In genomic region chr11:63046380-63046779, GRCm38 (mm10) we compare ENCODE assay signal across 14 mouse cellular contexts. TPM values are rescaled to one million over a fixed set of nuclear protein-coding genes. Genes with fewer than 3 reads are reported as not detected.
A peak's percentile ranks its signal among the peaks of the same experiment; 100 is the strongest.
DNase-seq lines count a peak whose midpoint lies in the region; ATAC-seq and TF ChIP-seq lines count a peak whose summit lies in the region.
"Had no signal": no experiment of that assay in that cellular context is flagged by ENCODE, and none has a peak within 500 bp of the region (broad histone marks: within the 10 kb centered on the region; RNA-seq: fewer than 3 reads in every experiment).

No protein-coding gene starts in this region.

- no peak overlapping the region for H3K4me3 ChIP-seq in lung, embryonic 16.5 days (ENCODE audit: low read length)
- H3K4me3 ChIP-seq in lung, adult 2 months (replicated peaks; ENCODE audit: extremely low read depth, low read depth, low read length), result no peak overlapping the region
- no peak overlapping the region for H3K4me3 ChIP-seq in stomach, embryonic 16.5 days (replicated peaks; ENCODE audit: low read length)
- no peak overlapping the region for H3K4me3 ChIP-seq in limb, embryonic 10.5 days
- H3K4me3 ChIP-seq: embryonic facial prominence, embryonic 13.5 days; intestine, embryonic 15.5 days had no signal

- H3K9me3 ChIP-seq in lung, embryonic 16.5 days (ENCODE audit: control insufficient read depth, low read length), result no peaks in the 10 kb centered on the region
- H3K9me3 ChIP-seq in stomach, embryonic 16.5 days (replicated peaks; ENCODE audit: control insufficient read depth, low read length), result no peaks in the 10 kb centered on the region
- H3K9me3 ChIP-seq in limb, embryonic 10.5 days (replicated peaks), result no peaks in the 10 kb centered on the region
- H3K9me3 ChIP-seq: embryonic facial prominence, embryonic 13.5 days; intestine, embryonic 15.5 days had no signal

- H3K27ac ChIP-seq in lung, embryonic 16.5 days (ENCODE audit: low read length), result no peak overlapping the region
- no peak overlapping the region for H3K27ac ChIP-seq in stomach, embryonic 16.5 days (ENCODE audit: low read length)
- no peak overlapping the region for H3K27ac ChIP-seq in limb, embryonic 10.5 days
- H3K27ac ChIP-seq: embryonic facial prominence, embryonic 13.5 days; intestine, embryonic 15.5 days had no signal

- no peak for TF ChIP-seq CTCF in lung, adult 2 months (IDR thresholded peaks at IDR 0.05; ENCODE audit: insufficient read depth, low read length)

- peak; percentile 7 for DNase-seq in heart, postnatal 25 days (ENCODE audit: low spot score)
- no peak for DNase-seq in heart, adult 8-10 months (ENCODE audit: low spot score)
- no peak for DNase-seq in lung, adult 2 months
- DNase-seq in lung, postnatal 4 days, result peak; percentile 33 to 53
- DNase-seq in left cerebral cortex, adult 11 months (ENCODE audit: low spot score), result no peak
- no peak for DNase-seq in limb, embryonic 10.5 days (ENCODE audit: low spot score)
- DNase-seq: thymus, adult 2 months had no signal

- 0 out of 2 replicates have a peak, but pooled peaks have one; percentile 17 for ATAC-seq in lung, embryonic 16.5 days (ENCODE audit: low read depth)
- peak; percentile 25; the same call in 1 of the 2 replicates for ATAC-seq in stomach, embryonic 16.5 days (ENCODE audit: insufficient read depth, low FRiP score)
- ATAC-seq: intestine, embryonic 15.5 days; midbrain, embryonic 16.5 days had no signal

- 81% methylated on average over 8 of the region's 8 CpGs for WGBS in lung, embryonic 16.5 days
- WGBS in lung, adult 2 months, result 79% methylated on average over 8 of the region's 8 CpGs
- 71% methylated on average over 8 of the region's 8 CpGs for WGBS in stomach, embryonic 16.5 days
- 88% methylated on average over 8 of the region's 8 CpGs for WGBS in limb, embryonic 10.5 days

- no peak overlapping the region for H3K4me2 ChIP-seq in lung, embryonic 16.5 days (ENCODE audit: low read depth, low read length)
- H3K4me2 ChIP-seq in stomach, embryonic 16.5 days (ENCODE audit: low read depth, low read length), result no peak overlapping the region
- H3K4me2 ChIP-seq: embryonic facial prominence, embryonic 13.5 days; intestine, embryonic 15.5 days had no signal

- H3K9ac ChIP-seq in lung, embryonic 16.5 days (ENCODE audit: low read length), result no peak overlapping the region
- H3K9ac ChIP-seq in stomach, embryonic 16.5 days (ENCODE audit: low read length), result no peak overlapping the region
- H3K9ac ChIP-seq: embryonic facial prominence, embryonic 13.5 days; intestine, embryonic 15.5 days had no signal

- intact Hi-C loops in heart, postnatal 25 days (cut with DNase I), result no loop called here

- no peaks in the 10 kb centered on the region for H3K27me3 ChIP-seq in lung, embryonic 16.5 days (ENCODE audit: control insufficient read depth, insufficient read depth, low read depth, low read length)
- H3K27me3 ChIP-seq in stomach, embryonic 16.5 days (ENCODE audit: control insufficient read depth, insufficient read depth, low read length), result no peaks in the 10 kb centered on the region
- H3K27me3 ChIP-seq in limb, embryonic 10.5 days (ENCODE audit: low read depth, poor library complexity, severe bottlenecking), result no peaks in the 10 kb centered on the region
- H3K27me3 ChIP-seq: embryonic facial prominence, embryonic 13.5 days; intestine, embryonic 15.5 days had no signal

- H3K4me1 ChIP-seq in lung, embryonic 16.5 days (replicated peaks; ENCODE audit: control insufficient read depth, insufficient read depth, low read length), result no peaks in the 10 kb centered on the region
- H3K4me1 ChIP-seq in lung, adult 2 months (ENCODE audit: control insufficient read depth, insufficient read depth, low read length), result no peaks in the 10 kb centered on the region; the same call in 1 of the 2 replicates
- H3K4me1 ChIP-seq in stomach, embryonic 16.5 days (ENCODE audit: control insufficient read depth, insufficient read depth, low read length), result 0 out of 2 replicates have a peak, but pooled peaks cover 7% of the 10 kb centered on the region
- H3K4me1 ChIP-seq in limb, embryonic 10.5 days, result no peaks in the 10 kb centered on the region

- TF ChIP-seq POLR2A in lung, adult 2 months (IDR thresholded peaks at IDR 0.05; ENCODE audit: borderline replicate concordance, extremely low read depth, low read depth, low read length), result no peak

- H3K36me3 ChIP-seq in lung, embryonic 16.5 days (ENCODE audit: control insufficient read depth, insufficient read depth, low read length), result no peaks in the 10 kb centered on the region
- no peaks in the 10 kb centered on the region for H3K36me3 ChIP-seq in stomach, embryonic 16.5 days (ENCODE audit: control insufficient read depth, insufficient read depth, low read length)
- H3K36me3 ChIP-seq in limb, embryonic 10.5 days, result no peaks in the 10 kb centered on the region
- H3K36me3 ChIP-seq: embryonic facial prominence, embryonic 13.5 days; intestine, embryonic 15.5 days had no signal

RNA-seq across cellular contexts. Expression of gene Tekt3, which starts 15.1 kb away (rescaled TPM):
- total RNA-seq in heart, postnatal 25 days (2021), result not detected
- not detected for total RNA-seq in heart, adult 8-10 months (2022)
- polyA plus RNA-seq in lung, embryonic 16.5 days (2015; fragmentation: Nextera tagmentation; extraction: Ambion mirVana), result 0.31 and 0.41 TPM in 2 replicates
- polyA plus RNA-seq in lung, adult 2 months (2012; rRNA removed), result 0.40 and 0.43 TPM in 2 replicates
- polyA plus RNA-seq in stomach, embryonic 16.5 days (2015; fragmentation: Nextera tagmentation; extraction: Ambion mirVana), result not detected in 2 replicates
- polyA plus RNA-seq in limb, embryonic 10.5 days (2016; fragmentation: Nextera tagmentation; extraction: Ambion mirVana), result not detected in 2 replicates
- total RNA-seq: left cerebral cortex, postnatal 36 days had no signal
- polyA plus RNA-seq: embryonic facial prominence, embryonic 13.5 days; heart, embryonic 16.5 days; midbrain, embryonic 16.5 days had no signal

Comparison
In these comparisons a context has a peak if more than half of its experiments do, and no peak if none do; other contexts are left out.
1. DNase-seq: peak in heart, postnatal 25 days (single experiment) and lung, postnatal 4 days (2 of 2); none in heart, adult 8-10 months (single experiment), lung, adult 2 months (single experiment), left cerebral cortex, adult 11 months (single experiment) and limb, embryonic 10.5 days (single experiment).